Mouse (Mus musculus) retina, postnatal 7 days (tissue): ENCODE measurements around the gene Bag3.
A peak's percentile ranks its signal among the peaks of the same experiment; 100 is the strongest.

ENCODE experiments used
- DNase-seq: peaks from one replicate; pipeline ENCODE4 v3.0.0-alpha.2; 2012; ENCODE audit warnings: low read depth, low spot score

The Bag3 gene

DNA sequence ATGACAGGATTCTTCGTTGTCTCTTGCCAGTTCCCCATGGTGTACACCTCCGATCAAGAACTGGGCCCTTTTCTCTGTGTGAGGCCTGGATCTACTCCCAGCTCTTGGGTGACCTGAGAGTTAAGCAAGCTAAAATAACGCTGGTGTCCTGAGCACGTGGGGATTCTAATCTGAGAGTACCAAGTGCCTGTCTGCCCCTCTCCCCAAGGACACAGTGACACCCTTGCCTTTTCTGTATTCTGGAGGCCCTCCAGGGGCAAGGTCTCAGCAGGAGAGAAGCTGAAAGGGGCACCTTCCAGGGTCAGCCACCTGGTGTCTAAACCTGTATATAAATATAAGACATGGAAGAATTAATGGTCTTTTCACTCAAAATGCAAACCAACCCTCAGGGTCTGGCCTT, 14.3 kb downstream of the Bag3 start:
- no peak for DNase-seq

DNA sequence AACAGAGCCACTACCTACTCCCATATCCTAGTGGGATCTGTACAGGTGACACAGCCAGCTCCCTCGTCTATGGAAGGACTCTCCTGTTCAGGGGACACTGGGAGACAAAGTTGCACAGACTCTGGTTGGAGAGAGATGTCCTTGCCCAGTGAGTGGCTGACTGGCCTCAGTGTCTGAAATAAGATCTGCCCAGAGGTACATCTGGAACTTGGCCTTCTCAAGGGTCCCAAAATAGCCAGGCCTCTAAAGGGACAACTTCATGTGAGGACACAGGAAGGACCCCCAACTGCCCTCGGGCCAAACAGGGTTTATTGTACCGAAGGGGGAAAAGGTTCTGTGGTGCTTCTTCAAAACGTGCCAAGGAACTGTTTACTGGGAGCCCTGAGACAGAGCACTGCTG, 14.8 kb downstream of the Bag3 start:
- DNase-seq, result no peak

DNA sequence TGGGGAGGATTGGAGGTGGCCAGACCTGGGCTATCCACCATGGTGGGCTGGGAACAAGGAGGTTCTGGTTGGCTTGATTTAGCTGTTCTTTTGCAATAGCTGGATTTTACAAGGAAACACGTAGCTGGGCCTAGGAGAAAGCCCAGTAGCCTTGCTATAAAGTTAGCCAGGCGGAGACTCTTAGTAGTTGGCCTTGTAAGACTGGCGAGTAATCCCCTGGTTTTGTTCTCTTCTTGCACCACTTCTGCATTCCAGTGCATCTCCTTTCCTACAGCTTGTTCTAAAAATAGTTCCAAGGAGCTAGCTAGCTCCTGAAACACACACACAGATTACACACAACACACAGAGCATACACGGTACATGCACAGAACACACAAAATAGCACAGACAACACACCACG, 15.4 kb downstream of the Bag3 start:
- no peak for DNase-seq

DNA sequence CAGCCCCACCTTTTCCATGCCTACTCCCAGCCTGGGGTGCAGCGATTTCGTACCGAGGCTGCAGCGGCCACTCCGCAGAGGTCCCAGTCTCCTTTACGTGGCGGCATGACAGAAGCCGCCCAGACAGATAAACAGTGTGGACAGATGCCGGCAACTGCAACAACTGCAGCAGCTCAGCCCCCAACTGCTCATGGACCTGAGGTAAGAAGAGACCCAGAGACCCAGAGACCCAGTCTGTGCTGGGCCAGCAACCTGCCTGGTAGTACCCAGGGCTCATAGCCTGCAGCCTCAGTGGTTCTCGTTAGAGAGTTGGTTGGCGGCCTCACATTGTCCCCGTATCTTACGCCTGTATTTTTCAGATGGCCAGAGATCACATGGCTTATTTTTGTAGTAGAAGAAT, 16.7 kb downstream of the Bag3 start:
- DNase-seq, result no peak

DNA sequence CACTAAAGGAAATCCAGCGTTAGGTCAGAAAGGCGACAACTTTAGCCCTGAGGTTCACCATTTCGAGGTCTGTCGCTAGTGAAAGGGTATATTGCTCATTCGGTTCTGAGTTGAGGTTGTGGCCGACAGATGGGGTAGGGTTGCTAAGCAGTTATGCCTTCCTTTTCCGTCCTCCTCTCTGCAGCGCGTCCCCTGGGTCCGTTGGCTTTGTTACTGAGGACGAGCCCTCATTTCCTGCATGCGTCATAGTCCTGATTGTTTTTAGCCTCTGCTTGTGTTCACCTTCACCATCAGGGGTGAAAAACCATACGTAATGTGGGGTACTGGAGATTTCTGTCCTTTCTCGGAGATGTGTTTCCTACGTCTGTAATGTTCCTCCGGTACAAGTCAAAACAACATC, 17.3 kb downstream of the Bag3 start:
- no peak for DNase-seq

DNA sequence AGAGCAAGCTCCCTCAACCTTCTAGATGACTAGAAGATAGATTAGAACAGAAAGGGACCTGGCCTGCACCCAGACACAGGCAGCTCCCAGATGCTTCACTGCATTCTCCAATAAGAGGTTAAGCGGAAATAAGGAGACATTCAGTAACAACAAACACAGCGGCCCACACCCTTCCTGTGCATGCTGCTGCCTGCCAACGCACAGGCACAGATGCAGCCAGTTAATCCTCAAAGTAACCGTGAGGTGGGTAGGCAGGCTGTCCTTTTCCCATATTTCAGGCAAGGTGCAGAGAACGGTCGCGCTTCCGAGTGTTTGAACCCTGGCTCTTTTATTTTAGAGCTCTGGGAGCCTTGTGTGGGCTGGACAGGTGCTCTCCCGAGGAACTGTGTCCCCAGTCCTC, 17.8 kb downstream of the Bag3 start:
- DNase-seq, result no peak

DNA sequence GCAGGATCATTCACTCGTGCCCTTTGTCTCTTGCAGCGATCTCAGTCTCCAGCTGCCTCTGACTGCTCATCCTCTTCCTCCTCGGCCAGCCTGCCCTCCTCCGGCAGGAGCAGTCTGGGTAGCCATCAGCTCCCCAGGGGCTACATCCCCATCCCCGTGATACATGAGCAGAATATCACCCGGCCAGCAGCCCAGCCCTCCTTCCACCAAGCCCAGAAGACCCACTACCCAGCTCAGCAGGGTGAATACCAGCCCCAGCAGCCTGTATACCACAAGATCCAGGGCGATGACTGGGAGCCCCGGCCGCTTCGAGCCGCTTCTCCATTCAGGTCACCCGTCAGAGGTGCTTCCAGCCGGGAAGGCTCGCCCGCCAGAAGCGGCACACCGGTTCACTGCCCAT, 18.4 kb downstream of the Bag3 start:
- no peak for DNase-seq

DNA sequence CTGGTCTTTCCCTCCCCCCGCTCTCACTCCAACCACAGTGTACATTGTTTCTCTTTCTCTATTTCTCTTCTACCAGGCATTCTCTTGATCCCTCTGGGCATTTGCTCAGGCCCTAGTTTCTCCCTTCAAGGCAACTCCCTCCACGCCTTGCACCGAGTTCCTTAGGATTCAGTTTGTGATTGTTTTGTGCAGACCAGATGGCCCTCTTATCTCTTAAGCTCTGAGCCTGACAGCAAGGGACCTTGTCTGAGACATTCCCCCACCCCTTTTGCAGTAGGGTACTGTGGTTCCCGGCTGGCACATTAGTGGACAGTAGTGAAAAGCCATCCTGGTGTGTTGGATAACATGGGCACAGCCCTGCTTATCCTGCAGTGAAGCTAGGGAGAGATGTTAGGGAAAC, 19.1 kb downstream of the Bag3 start:
- no peak for DNase-seq

DNA sequence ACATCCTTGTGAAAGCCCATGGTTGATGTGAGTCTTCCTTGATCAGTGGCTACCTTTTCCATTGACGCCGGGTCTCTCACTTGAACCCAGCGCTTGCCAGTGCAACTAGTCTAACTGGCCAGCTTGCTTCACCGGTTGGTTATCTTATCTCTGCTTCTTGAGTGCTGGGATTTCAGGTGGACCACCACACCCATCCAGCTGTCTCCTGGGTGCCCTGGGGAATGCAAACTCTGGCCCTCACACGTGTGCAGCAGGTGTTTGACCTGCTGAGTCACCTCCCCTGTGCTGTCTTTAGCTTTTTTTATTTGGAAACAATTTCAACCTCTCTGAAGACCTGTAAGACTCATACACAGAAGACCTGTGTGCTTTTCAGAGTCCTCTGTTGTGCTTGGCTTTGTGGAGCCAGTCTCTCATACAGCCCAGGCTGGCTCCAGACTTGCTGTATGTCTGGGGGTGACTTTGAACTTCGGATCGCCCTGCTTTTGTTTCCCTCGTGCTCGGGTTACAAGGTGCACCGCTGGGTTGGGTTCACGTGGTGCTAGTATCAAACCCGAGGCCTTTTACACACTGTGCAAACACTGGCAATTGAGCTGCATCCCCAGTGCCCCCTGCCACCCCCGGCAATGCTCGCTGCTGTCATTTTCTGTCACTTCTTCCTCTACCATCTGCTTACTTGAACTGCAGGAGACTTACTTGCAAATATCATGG, 19.9 kb downstream of the Bag3 start:
- DNase-seq, result no peak

DNA sequence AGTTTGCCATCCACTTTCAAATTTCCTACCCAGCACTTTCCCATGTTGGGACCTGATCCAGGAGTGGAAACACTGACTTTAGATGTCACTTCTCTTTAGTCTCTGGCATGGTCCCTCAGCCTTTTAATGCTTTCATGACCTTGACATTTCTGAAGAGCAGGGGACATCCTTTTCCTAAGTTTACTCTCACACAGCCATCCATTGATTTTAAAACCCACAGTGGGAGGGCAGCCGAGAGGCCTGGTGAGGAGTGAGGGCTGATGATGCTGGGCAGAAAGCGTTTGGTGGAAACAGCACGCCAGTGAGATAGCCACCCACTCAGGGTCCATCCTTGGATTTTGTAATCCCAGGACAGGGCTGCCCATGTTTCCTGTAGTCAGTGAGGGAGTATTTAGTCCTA, 20.5 kb downstream of the Bag3 start:
- DNase-seq, result no peak

DNA sequence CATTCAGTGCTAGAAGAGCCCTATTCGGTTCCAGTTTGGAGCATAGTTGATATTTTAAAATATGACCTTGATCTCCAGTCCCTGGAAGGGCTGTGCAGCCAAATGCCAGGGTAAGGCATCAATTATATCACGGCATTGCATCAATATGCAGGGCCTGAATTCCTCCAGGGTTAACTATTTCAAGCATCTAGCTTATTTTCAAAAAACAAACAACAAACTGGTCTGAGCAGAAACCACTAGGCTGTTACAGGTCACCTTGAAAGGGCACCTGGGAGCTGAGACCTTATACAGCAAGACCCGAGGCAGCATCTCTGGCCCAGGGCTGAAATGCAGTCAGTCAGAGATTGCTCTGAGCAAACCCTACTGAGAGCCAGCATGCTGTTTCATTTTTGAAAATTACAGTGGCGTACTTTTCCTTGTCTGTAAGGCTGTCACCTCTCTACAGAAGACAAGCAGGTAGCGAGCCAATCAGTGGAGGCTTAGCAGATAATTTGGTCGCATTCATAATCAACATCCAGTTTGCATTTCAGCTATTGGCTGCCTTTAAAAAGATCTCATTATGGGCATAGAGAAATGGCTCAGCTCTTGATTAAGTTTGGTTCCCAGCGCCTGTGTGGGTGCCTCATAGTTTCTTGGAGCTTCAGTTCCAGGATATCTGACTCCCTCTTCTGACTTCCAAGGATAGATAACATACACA, 21.3 kb downstream of the Bag3 start:
- no peak for DNase-seq

DNA sequence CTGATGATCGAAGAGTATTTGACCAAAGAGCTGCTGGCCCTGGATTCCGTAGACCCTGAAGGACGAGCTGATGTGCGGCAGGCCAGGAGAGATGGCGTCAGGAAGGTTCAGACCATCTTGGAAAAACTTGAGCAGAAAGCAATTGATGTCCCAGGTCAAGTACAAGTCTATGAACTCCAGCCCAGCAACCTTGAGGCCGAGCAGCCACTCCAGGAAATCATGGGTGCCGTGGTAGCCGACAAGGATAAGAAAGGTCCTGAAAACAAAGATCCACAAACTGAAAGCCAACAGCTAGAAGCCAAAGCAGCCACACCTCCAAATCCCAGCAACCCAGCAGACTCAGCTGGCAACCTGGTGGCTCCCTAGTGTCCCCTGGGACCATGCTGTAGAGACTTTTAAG, 22.6 kb downstream of the Bag3 start:
- no peak for DNase-seq

DNA sequence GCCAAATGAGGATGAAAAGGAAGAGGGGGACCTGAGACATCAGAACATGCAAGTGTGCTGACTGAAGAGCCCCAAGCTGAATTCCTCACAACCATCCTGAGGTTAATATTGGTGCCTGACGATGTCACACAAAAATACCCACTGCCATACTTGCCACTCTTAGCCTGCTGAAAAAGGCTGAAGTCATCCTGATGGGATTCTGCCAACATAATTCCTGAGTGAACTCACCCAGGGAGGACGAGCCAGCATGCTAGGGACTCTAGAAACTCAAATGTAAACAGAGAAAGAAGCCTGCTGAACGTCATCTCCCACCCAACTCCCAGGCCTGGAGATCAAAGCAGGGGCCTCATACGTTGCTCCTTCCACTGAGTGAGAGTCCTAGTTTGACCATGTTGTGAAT, 25.7 kb downstream of the Bag3 start:
- DNase-seq, result no peak

DNA sequence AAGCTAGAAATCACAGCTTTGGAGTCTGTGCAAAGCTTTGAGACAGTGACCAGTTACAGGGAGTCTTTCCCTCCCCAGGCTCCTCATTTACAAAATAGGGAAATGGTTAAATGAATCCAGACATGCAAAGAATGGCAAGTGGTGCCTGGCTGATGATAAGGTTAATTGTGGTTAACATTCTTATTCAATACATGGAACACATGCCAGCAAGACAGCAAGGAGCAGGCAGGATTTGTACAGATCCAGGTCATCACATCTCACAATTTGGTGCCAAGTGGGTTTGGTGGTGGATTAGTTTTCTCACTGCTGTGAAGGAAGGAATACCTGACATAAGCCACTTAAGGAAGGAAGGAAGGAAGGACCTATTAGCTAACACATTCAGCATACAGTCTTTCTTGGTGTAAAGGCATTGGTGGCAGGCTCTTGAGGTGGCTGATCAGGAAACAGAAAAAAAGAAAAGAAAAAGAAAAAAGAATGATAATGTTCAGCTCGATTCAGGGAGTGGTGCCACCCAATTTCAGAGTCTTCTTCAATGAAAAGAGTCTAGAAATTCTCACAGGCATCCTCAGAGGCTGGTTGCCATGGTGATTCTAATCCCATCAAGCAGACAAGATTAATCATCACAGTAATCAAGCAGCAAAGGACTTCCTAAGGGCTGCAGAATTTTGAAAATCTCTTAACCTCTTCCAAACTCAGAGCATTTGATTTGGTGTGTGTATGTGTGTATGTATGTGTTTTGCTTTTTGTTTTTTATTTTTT, 27.1 kb downstream of the Bag3 start:
- peak; percentile 29 for DNase-seq

DNA sequence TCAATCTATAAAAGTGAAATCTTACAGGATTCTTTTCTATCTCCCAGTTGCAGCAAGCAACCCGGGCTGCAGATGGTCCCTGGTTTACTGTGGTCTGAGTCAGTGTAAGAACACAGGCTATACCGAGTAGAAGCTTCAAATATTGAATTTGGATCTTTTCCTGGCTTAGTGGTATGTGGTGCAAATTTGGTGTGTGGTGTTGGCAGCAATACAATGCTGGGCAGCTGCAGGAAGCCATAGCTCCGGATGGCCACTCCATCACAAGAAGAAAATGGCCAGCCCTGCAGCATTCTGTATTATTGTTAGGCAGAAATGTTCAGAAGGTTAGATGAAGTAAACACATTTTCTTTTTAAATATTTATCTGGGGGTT, 27.7 kb downstream of the Bag3 start:
- DNase-seq, result no peak

DNA sequence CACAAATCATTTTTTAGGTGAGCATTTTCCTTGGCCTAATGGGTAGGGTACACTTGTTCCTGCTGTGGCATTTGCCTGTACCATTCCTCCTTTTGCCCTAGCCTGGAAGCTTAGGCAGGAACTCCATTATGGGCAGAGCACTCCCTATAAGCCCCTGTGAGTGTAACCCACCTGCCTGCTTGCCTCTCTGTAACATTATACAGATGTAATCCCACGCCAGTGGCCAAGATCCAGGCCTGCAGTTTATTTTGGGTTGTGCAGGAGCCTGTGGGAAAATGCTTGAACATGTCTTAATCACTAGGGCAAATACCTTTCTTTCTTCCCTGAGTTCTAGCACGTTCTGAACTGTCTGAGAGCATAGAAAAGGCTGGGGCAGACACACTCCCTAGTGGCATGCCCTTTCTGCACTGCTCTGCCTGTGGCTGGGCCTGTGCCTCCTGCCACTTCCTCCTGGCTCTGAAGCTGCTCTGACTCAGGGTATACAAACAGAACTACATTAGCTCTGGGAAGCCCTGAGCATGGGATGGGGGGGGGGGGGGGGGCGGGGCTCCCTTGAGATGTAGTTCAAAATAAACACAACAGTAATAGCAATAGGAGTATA, 29.8 kb downstream of the Bag3 start:
- DNase-seq, result no peak

DNA sequence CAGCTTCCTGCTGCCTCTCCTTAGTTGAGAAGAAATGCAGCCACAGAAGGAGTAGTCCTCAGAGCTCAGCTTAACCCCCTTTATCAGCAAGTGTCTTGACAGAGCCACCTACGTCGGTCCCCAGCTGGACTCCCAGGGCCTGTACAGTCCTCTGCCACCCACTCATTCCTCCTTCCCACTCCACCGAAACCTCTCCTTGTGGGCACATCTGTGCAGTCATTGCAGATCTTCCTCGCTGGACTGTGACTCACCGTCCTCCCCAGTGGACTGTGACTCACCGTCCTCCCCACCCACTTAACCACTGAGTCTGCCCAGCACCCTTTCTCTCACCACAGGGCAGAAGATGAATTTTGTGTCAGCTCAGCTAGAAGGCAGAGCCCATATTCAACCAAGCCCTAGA, 31.1 kb downstream of the Bag3 start:
- DNase-seq, result no peak

DNA sequence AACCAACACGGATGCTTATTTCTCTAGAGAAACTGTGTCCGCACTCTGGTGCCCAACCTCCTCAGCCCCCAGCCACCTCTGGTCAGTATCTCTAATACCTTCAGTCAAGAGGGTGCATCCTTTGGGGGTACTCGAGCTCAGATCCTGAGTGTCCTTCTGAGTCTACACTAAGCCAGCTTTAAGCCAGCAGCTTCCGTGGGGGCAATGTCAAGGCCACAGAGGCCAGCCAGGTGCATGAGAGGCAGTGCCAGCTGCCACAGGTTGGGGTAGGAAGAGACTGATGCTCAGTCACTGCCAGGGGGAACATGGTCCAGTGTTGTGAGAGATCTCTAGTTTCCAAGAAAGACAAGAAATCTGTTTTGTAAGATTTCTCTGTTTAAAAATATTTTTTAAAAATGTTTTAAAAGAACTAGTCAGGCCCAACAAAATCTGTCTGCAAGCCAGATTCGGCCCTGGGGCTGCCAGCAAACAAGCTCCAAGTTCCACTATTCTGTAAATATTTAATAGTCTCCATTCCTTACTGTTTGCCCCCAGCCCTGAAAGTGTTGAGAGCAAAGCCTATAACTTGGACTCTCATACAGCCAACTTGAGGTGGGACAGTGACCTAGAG, 31.8 kb downstream of the Bag3 start:
- no peak for DNase-seq

DNA sequence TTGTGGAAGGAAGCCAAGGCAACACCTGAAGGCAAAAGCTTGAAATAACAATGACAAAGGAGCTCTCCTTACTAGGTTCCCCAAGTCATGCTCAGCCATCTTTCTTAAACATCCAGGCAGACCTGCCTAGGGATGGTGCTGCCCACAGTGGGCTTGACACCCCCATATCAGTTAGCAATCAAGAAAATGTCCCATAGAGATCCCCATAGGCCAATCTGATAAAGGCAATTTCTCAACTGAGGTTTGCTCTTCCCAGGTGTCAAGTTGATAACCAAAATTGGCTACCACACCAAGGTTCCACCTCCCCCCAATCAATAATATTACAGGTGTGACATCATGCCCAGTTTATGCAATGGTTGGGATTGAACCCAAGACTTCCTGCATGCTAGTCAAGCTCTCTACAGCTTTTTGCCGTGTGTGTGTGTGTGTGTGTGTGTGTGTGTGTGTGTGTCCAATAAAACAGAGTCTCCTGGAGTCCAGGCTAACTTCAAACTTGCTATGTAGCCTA, 33.6 kb downstream of the Bag3 start:
- DNase-seq, result no peak

DNA sequence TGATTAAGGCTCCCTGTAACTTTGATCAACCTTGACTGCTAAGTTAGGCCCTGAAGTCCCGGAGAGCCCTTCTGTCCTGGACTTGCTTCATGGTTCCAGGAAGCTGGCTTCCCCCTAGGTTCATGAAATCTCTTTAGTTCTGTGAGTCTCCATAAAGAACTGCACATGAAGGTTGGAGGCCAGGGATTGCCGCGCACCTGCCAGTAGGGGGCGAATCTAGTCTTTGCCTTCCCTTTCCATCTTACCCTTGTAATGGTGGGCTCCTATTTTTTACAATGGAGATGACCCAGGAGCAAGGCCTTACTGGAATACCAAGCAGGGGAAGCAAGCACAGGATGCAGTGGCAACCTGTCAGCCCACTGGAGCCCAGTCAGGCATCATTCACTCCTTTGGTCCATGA, 40.0 kb downstream of the Bag3 start:
- DNase-seq, result no peak

DNA sequence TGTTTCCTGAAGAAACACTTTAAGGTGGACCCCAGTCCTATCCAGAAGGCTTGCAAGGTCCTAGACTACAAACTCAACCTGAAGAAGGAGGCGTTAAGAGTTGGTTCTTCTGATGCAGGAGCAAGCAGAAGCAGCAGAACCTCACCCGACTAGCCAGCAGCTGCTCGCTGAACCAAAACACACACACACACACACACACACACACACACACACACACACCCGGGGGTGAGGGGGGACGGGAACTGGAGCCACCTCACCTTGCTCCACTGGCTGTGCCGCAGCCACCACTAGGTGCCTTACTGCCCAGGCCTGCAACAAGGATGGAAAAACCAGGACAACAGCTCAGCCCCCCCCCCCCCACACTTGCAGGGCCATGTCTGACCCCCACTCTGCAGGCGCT, 42.9 kb downstream of the Bag3 start:
- DNase-seq, result no peak
